Mouse (Mus musculus): ENCODE data around the gene 4930402F06Rik. TPM values are rescaled to one million over a fixed set of nuclear protein-coding genes. Genes with fewer than 3 reads are reported as not detected.

The 4930402F06Rik gene
- polyA plus RNA-seq, 1 experiment from 2014 or later: not detected

- Histone ChIP-seq H3K27me3 (ENCODE audit: control insufficient read depth, insufficient read depth, low read length) (no peaks in the 10 kb centered on the region), H3K9me3 (replicated peaks; ENCODE audit: control insufficient read depth, low read length) (peaks cover 8% of the 10 kb centered on the region; the same call in 1 of the 2 replicates), H3K4me1 (ENCODE audit: control insufficient read depth, insufficient read depth, low read length) (no peaks in the 10 kb centered on the region), H3K4me2 (ENCODE audit: low read depth, low read length) (no peak overlapping the region), H3K9ac (ENCODE audit: low read length) (no peak overlapping the region), H3K36me3 (ENCODE audit: control insufficient read depth, insufficient read depth, low read length) (peaks cover 17% of the 10 kb centered on the region), H3K27ac (ENCODE audit: low read length) (no peak overlapping the region), H3K4me3 (replicated peaks; ENCODE audit: low read length) (no peak overlapping the region)
- WGBS: 88% methylated on average over 3 of the region's 3 CpGs
- ATAC-seq (ENCODE audit: insufficient read depth, low FRiP score): no peak
Observed at GRCm38 (mm10) chr2:35422384-35422783, 25.4 kb upstream of the 4930402F06Rik start.

DNA sequence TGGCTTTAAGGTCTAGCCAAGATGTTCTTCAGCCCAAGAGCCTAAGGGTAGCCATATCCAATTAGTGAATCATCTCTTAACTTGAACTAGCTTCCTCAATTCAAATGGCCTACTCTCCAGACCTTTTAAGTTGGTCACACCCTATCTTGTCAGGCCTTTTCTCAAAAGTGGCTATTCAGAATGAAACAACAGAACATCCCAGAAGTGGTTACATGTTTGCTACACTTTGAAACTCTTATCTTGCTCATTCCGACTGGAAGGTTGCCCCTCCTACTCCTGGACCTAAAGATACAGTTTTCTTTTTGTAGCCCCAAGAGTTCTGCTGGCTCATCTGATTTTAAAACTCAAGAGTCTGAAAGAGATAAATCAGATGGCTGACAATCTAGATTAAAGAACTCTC lies 23.7 kb upstream of the 4930402F06Rik start:
- Histone ChIP-seq H3K36me3 (ENCODE audit: control insufficient read depth, insufficient read depth, low read length) (peaks cover 17% of the 10 kb centered on the region), H3K9ac (ENCODE audit: low read length) (no peak overlapping the region), H3K27ac (ENCODE audit: low read length) (no peak overlapping the region), H3K4me1 (ENCODE audit: control insufficient read depth, insufficient read depth, low read length) (no peaks in the 10 kb centered on the region), H3K4me3 (replicated peaks; ENCODE audit: low read length) (no peak overlapping the region), H3K9me3 (replicated peaks; ENCODE audit: control insufficient read depth, low read length) (peaks cover 8% of the 10 kb centered on the region; the same call in 1 of the 2 replicates), H3K4me2 (ENCODE audit: low read depth, low read length) (no peak overlapping the region), H3K27me3 (ENCODE audit: control insufficient read depth, insufficient read depth, low read length) (no peaks in the 10 kb centered on the region)
- no peak for ATAC-seq (ENCODE audit: insufficient read depth, low FRiP score)
- 70% methylated on average over 1 of the region's 1 CpGs for WGBS

- ATAC-seq (ENCODE audit: insufficient read depth, low FRiP score): no peak
Observed at GRCm38 (mm10) chr2:35419671-35420070, 22.7 kb upstream of the 4930402F06Rik start.

DNA sequence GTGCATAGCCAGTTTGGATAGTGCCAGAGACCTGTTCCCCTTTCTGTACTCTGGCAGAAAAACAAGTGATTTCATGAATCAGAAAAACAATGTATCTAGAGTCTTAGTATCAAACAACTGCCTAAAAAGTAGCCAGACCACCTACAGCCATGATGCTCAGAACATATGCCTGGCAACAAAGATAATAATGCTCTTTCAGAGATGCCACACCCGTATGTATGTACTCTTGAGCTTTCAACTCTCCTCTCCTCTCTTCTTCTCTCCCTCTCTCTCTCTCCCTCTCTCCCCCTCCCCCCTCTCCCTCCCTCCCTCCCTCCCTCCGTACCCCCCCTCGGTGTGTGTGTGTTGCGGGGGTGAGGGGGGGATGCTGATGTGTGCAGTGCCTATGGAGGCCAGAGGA lies 22.3 kb upstream of the 4930402F06Rik start:
- no peak overlapping the region for H3K9ac ChIP-seq (ENCODE audit: low read length)
- no peak for ATAC-seq (ENCODE audit: insufficient read depth, low FRiP score)
- 91% methylated on average over 4 of the region's 4 CpGs for WGBS
- no peak overlapping the region for H3K27ac ChIP-seq (ENCODE audit: low read length)
- no peak overlapping the region for H3K4me3 ChIP-seq (replicated peaks; ENCODE audit: low read length)
- peaks cover 8% of the 10 kb centered on the region; the same call in 1 of the 2 replicates for H3K9me3 ChIP-seq (replicated peaks; ENCODE audit: control insufficient read depth, low read length)
- peaks cover 17% of the 10 kb centered on the region for H3K36me3 ChIP-seq (ENCODE audit: control insufficient read depth, insufficient read depth, low read length)
- H3K4me2 ChIP-seq (ENCODE audit: low read depth, low read length): no peak overlapping the region
- no peaks in the 10 kb centered on the region for H3K27me3 ChIP-seq (ENCODE audit: control insufficient read depth, insufficient read depth, low read length)
- H3K4me1 ChIP-seq (ENCODE audit: control insufficient read depth, insufficient read depth, low read length): no peaks in the 10 kb centered on the region

More at GRCm38 (mm10) chr2:35419671-35420070, 22.7 kb upstream of the 4930402F06Rik start:
- Histone ChIP-seq H3K27me3 (ENCODE audit: control insufficient read depth, insufficient read depth, low read length) (no peaks in the 10 kb centered on the region), H3K9me3 (replicated peaks; ENCODE audit: control insufficient read depth, low read length) (peaks cover 8% of the 10 kb centered on the region; the same call in 1 of the 2 replicates), H3K9ac (ENCODE audit: low read length) (no peak overlapping the region), H3K36me3 (ENCODE audit: control insufficient read depth, insufficient read depth, low read length) (peaks cover 17% of the 10 kb centered on the region), H3K4me1 (ENCODE audit: control insufficient read depth, insufficient read depth, low read length) (no peaks in the 10 kb centered on the region), H3K4me3 (replicated peaks; ENCODE audit: low read length) (no peak overlapping the region), H3K27ac (ENCODE audit: low read length) (no peak overlapping the region), H3K4me2 (ENCODE audit: low read depth, low read length) (no peak overlapping the region)
- WGBS: 92% methylated on average over 2 of the region's 2 CpGs

DNA sequence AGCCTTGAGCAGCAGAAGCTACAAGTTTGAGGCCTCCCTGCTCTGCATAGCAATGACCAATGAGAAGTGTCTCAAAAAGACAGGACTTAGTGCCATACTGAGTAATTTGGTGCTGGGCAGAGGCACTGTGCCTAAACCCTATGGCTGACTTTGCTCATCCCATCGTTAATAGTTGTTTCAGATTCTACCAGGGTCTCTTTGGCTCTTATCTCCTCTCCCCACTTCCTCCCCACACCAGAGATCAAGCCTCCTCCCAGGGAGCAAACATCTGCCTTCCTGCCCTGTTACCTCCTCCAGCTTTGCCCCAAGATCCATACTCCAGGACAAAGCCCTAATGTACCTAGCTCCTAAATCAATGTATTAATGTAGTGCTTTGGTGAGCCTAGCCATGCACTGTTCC lies 20.3 kb upstream of the 4930402F06Rik start:
- no peak overlapping the region for H3K4me3 ChIP-seq (replicated peaks; ENCODE audit: low read length)
- 84% methylated on average over 1 of the region's 1 CpGs for WGBS
- no peak for ATAC-seq (ENCODE audit: insufficient read depth, low FRiP score)
- H3K9me3 ChIP-seq (replicated peaks; ENCODE audit: control insufficient read depth, low read length): peaks cover 8% of the 10 kb centered on the region; the same call in 1 of the 2 replicates
- H3K4me1 ChIP-seq (ENCODE audit: control insufficient read depth, insufficient read depth, low read length): no peaks in the 10 kb centered on the region; the same call in 1 of the 2 replicates
- peaks cover 14% of the 10 kb centered on the region for H3K36me3 ChIP-seq (ENCODE audit: control insufficient read depth, insufficient read depth, low read length)
- H3K27me3 ChIP-seq (ENCODE audit: control insufficient read depth, insufficient read depth, low read length): no peaks in the 10 kb centered on the region
- no peak overlapping the region for H3K27ac ChIP-seq (ENCODE audit: low read length)
- H3K4me2 ChIP-seq (ENCODE audit: low read depth, low read length): no peak overlapping the region
- no peak overlapping the region for H3K9ac ChIP-seq (ENCODE audit: low read length)

GRCm38 (mm10) chr2:35416473-35416872 lies 19.5 kb upstream of the 4930402F06Rik start:
- WGBS: 83% methylated on average over 6 of the region's 6 CpGs
- no peak overlapping the region for H3K4me3 ChIP-seq (replicated peaks; ENCODE audit: low read length)
- H3K36me3 ChIP-seq (ENCODE audit: control insufficient read depth, insufficient read depth, low read length): peaks cover 8% of the 10 kb centered on the region
- ATAC-seq (ENCODE audit: insufficient read depth, low FRiP score): no peak
- peaks cover 8% of the 10 kb centered on the region; the same call in 1 of the 2 replicates for H3K9me3 ChIP-seq (replicated peaks; ENCODE audit: control insufficient read depth, low read length)
- no peaks in the 10 kb centered on the region for H3K27me3 ChIP-seq (ENCODE audit: control insufficient read depth, insufficient read depth, low read length)
- H3K4me2 ChIP-seq (ENCODE audit: low read depth, low read length): no peak overlapping the region
- no peak overlapping the region for H3K27ac ChIP-seq (ENCODE audit: low read length)
- H3K4me1 ChIP-seq (ENCODE audit: control insufficient read depth, insufficient read depth, low read length): no peaks in the 10 kb centered on the region; the same call in 1 of the 2 replicates
- no peak overlapping the region for H3K9ac ChIP-seq (ENCODE audit: low read length)

DNA sequence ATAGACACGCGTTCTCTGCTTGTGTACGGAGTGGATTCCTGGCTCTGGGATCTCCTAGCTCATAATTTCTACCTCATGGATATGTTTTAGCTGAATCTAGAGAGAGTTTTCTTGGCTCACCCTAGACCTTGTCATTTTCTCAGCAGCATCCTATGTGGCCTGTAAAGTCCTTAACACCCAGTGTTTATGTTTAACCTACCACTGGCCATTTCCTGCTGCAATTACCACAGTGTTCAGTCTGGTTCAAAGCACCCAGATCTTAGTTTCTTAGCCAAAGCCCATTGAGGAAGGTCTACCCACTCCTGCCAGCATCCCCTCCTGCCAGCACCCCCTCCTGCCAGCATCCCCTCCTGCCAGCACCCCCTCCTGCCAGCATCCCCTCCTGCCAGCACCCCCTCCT lies 15.8 kb upstream of the 4930402F06Rik start:
- Histone ChIP-seq H3K9ac (ENCODE audit: low read length) (no peak overlapping the region), H3K4me1 (ENCODE audit: control insufficient read depth, insufficient read depth, low read length) (no peaks in the 10 kb centered on the region; the same call in 1 of the 2 replicates), H3K27ac (ENCODE audit: low read length) (no peak overlapping the region), H3K9me3 (replicated peaks; ENCODE audit: control insufficient read depth, low read length) (no peaks in the 10 kb centered on the region), H3K27me3 (ENCODE audit: control insufficient read depth, insufficient read depth, low read length) (no peaks in the 10 kb centered on the region), H3K36me3 (ENCODE audit: control insufficient read depth, insufficient read depth, low read length) (no peaks in the 10 kb centered on the region), H3K4me3 (replicated peaks; ENCODE audit: low read length) (no peak overlapping the region), H3K4me2 (ENCODE audit: low read depth, low read length) (no peak overlapping the region)
- ATAC-seq (ENCODE audit: insufficient read depth, low FRiP score): no peak
- 87% methylated on average over 3 of the region's 3 CpGs for WGBS

GRCm38 (mm10) chr2:35412246-35412645 lies 15.3 kb upstream of the 4930402F06Rik start:
- no peak for ATAC-seq (ENCODE audit: insufficient read depth, low FRiP score)
- Histone ChIP-seq H3K9me3 (replicated peaks; ENCODE audit: control insufficient read depth, low read length) (no peaks in the 10 kb centered on the region), H3K9ac (ENCODE audit: low read length) (no peak overlapping the region), H3K36me3 (ENCODE audit: control insufficient read depth, insufficient read depth, low read length) (no peaks in the 10 kb centered on the region), H3K4me2 (ENCODE audit: low read depth, low read length) (no peak overlapping the region), H3K4me1 (ENCODE audit: control insufficient read depth, insufficient read depth, low read length) (no peaks in the 10 kb centered on the region; the same call in 1 of the 2 replicates), H3K27ac (ENCODE audit: low read length) (no peak overlapping the region), H3K4me3 (replicated peaks; ENCODE audit: low read length) (no peak overlapping the region), H3K27me3 (ENCODE audit: control insufficient read depth, insufficient read depth, low read length) (no peaks in the 10 kb centered on the region)
- WGBS: 70% methylated on average over 2 of the region's 2 CpGs

- Histone ChIP-seq H3K4me2 (ENCODE audit: low read depth, low read length) (no peak overlapping the region), H3K9me3 (replicated peaks; ENCODE audit: control insufficient read depth, low read length) (no peaks in the 10 kb centered on the region), H3K27ac (ENCODE audit: low read length) (no peak overlapping the region), H3K9ac (ENCODE audit: low read length) (no peak overlapping the region), H3K4me1 (ENCODE audit: control insufficient read depth, insufficient read depth, low read length) (no peaks in the 10 kb centered on the region; the same call in 1 of the 2 replicates), H3K36me3 (ENCODE audit: control insufficient read depth, insufficient read depth, low read length) (no peaks in the 10 kb centered on the region), H3K4me3 (replicated peaks; ENCODE audit: low read length) (no peak overlapping the region), H3K27me3 (ENCODE audit: control insufficient read depth, insufficient read depth, low read length) (no peaks in the 10 kb centered on the region)
- ATAC-seq (ENCODE audit: insufficient read depth, low FRiP score): no peak
- 60% methylated on average over 10 of the region's 10 CpGs for WGBS
Observed at GRCm38 (mm10) chr2:35411640-35412190, 14.7 kb upstream of the 4930402F06Rik start.
